Mouse (Mus musculus) midbrain, embryonic 16.5 days (tissue): ENCODE measurements around the gene Fam166a. TPM values are rescaled to one million over a fixed set of nuclear protein-coding genes. Genes with fewer than 3 reads are reported as not detected.

Source experiments
- ATAC-seq: fragments of 200-750 bp; cut with Nextera tagmentation; 2 replicates; pipeline ENCODE4 v1.8.0; 2017; ENCODE audit warnings: moderate TSS enrichment
- H3K27ac ChIP-seq: fragments of 300-500 bp; sonication (generic); 2 replicates; pipeline ENCODE4 v1.5.1; 2014; ENCODE audit warnings: mild to moderate bottlenecking, low read length, mixed read lengths
- H3K27me3 ChIP-seq: fragments of 300-500 bp; sonication (generic); 2 replicates; pipeline ENCODE4 v1.6.1; 2014; ENCODE audit warnings: low read depth, low read length, mixed read lengths; ENCODE audit not compliant: control insufficient read depth, insufficient read depth
- H3K36me3 ChIP-seq: fragments of 300-500 bp; sonication (generic); 2 replicates; pipeline ENCODE4 v1.6.1; 2014; ENCODE audit warnings: mild to moderate bottlenecking, low read length, moderate library complexity, mixed read lengths; ENCODE audit not compliant: control insufficient read depth, insufficient read depth
- H3K4me1 ChIP-seq: fragments of 300-500 bp; sonication (generic); 2 replicates; pipeline ENCODE4 v1.6.1; 2014; ENCODE audit warnings: mild to moderate bottlenecking, low read length, mixed read lengths; ENCODE audit not compliant: control insufficient read depth, insufficient read depth
- H3K4me2 ChIP-seq: fragments of 300-500 bp; sonication (generic); 2 replicates; pipeline ENCODE4 v1.6.1; 2014; ENCODE audit warnings: mild to moderate bottlenecking, low read length, mixed read lengths
- H3K4me3 ChIP-seq: fragments of 300-500 bp; sonication (generic); 2 replicates; pipeline ENCODE4 v1.5.1; 2014; ENCODE audit warnings: low read depth, mild to moderate bottlenecking, low read length, moderate library complexity, mixed read lengths
- H3K9ac ChIP-seq: fragments of 300-500 bp; sonication (generic); 2 replicates; pipeline ENCODE4 v1.6.1; 2014; ENCODE audit warnings: low read depth, low read length, mixed read lengths
- H3K9me3 ChIP-seq: fragments of 300-500 bp; sonication (generic); replicated peaks from 2 replicates; pipeline ENCODE4 v1.6.1; 2014; ENCODE audit warnings: mild to moderate bottlenecking, low read length, mixed read lengths; ENCODE audit not compliant: control insufficient read depth, poor library complexity, severe bottlenecking
- WGBS: fragments of 180-500 bp; shearing (Covaris S2); extraction: QIAGEN DNeasy Blood & Tissue Kit; methylation state at CpG from one replicate; pipeline ENCODE4 v1.1.7; 2014; 5-methylcytosine and 5-hydroxymethylcytosine counted together
- polyA plus RNA-seq: library from polyadenylated mRNA; unstranded; fragments of >200 nt; fragmentation: Nextera tagmentation; extraction: Ambion mirVana; gene quantifications from 2 replicates; pipeline ENCODE4 v1.2.1, GENCODE M21; 2015

Fam166a gene
- polyA plus RNA-seq, 1 experiment from 2014 or later: 0.43 TPM

- ATAC-seq: no peak
- WGBS: 57% methylated on average over 12 of the region's 12 CpGs
These were observed 12.5 kb downstream of the Fam166a start for GRCm38 (mm10) chr2:25231038-25231437.

GRCm38 (mm10) chr2:25233421-25233820 lies 14.9 kb downstream of the Fam166a start:
- H3K9ac ChIP-seq: no peak overlapping the region
- no peaks in the 10 kb centered on the region for H3K9me3 ChIP-seq
- whole genome bisulfite sequencing: 76% methylated on average over 4 of the region's 4 CpGs
- ATAC-seq: no peak
- H3K4me3 ChIP-seq: no peak overlapping the region
- H3K4me1 ChIP-seq: peaks cover 4% of the 10 kb centered on the region; the same call in 1 of the 2 replicates
- no peak overlapping the region for H3K27ac ChIP-seq
- H3K36me3 ChIP-seq: no peaks in the 10 kb centered on the region
- H3K4me2 ChIP-seq: no peak overlapping the region
- peaks cover 7% of the 10 kb centered on the region; the same call in 1 of the 2 replicates for H3K27me3 ChIP-seq

More at GRCm38 (mm10) chr2:25231038-25231437, 12.5 kb downstream of the Fam166a start:
- H3K9ac ChIP-seq: no peak overlapping the region
- H3K9me3 ChIP-seq: no peaks in the 10 kb centered on the region
- H3K27ac ChIP-seq: no peak overlapping the region
- H3K36me3 ChIP-seq: no peaks in the 10 kb centered on the region
- H3K4me2 ChIP-seq: no peak overlapping the region
- no peak overlapping the region for H3K4me3 ChIP-seq
- H3K27me3 ChIP-seq: peaks cover 7% of the 10 kb centered on the region; the same call in 1 of the 2 replicates
- peaks cover 4% of the 10 kb centered on the region; the same call in 1 of the 2 replicates for H3K4me1 ChIP-seq

GRCm38 (mm10) chr2:25234050-25234449 lies 15.5 kb downstream of the Fam166a start, which contains the start of gene Slc34a3:
Gene Slc34a3, minus strand, starts transcription at chr2:25234364.
- 90% methylated on average over 3 of the region's 3 CpGs for WGBS

GRCm38 (mm10) chr2:25234551-25235220 lies 16.1 kb downstream of the Fam166a start:
- Histone ChIP-seq H3K36me3 (no peaks in the 10 kb centered on the region), H3K27me3 (peaks cover 7% of the 10 kb centered on the region; the same call in 1 of the 2 replicates), H3K4me1 (no peaks in the 10 kb centered on the region), H3K4me3 (no peak overlapping the region), H3K4me2 (no peak overlapping the region), H3K9me3 (no peaks in the 10 kb centered on the region), H3K9ac (no peak overlapping the region), H3K27ac (no peak overlapping the region)
- WGBS: 77% methylated on average over 5 of the region's 5 CpGs
- ATAC-seq: no peak

More at GRCm38 (mm10) chr2:25234050-25234449, 15.5 kb downstream of the Fam166a start, which contains the start of gene Slc34a3:
- no peaks in the 10 kb centered on the region; the same call in 1 of the 2 replicates for H3K4me1 ChIP-seq
- no peak within 1 kb of the TSS for H3K4me3 ChIP-seq
- H3K4me2 ChIP-seq: no peak within 1 kb of the TSS
- H3K9me3 ChIP-seq: no peaks in the 10 kb centered on the region
- H3K27me3 ChIP-seq: peaks cover 7% of the 10 kb centered on the region; the same call in 1 of the 2 replicates
- no peaks in the 10 kb centered on the region for H3K36me3 ChIP-seq
- H3K9ac ChIP-seq: no peak within 1 kb of the TSS
- no peak for ATAC-seq
- H3K27ac ChIP-seq: no peak within 1 kb of the TSS

GRCm38 (mm10) chr2:25236614-25237013 lies 18.1 kb downstream of the Fam166a start, which contains the start of gene Rnf224:
Gene Rnf224, minus strand, starts transcription at chr2:25236787.
- Histone ChIP-seq H3K4me3 (no peak within 1 kb of the TSS), H3K27ac (no peak within 1 kb of the TSS), H3K4me1 (peaks cover 9% of the 10 kb centered on the region; the same call in 1 of the 2 replicates), H3K36me3 (no peaks in the 10 kb centered on the region), H3K9me3 (no peaks in the 10 kb centered on the region), H3K4me2 (no peak within 1 kb of the TSS), H3K27me3 (peaks cover 7% of the 10 kb centered on the region; the same call in 1 of the 2 replicates), H3K9ac (no peak within 1 kb of the TSS)
- no peak for ATAC-seq
- 46% methylated on average over 8 of the region's 8 CpGs for WGBS

GRCm38 (mm10) chr2:25237522-25237921 lies 19.0 kb downstream of the Fam166a start:
- Histone ChIP-seq H3K4me2 (no peak overlapping the region), H3K9ac (no peak overlapping the region), H3K4me3 (no peak overlapping the region), H3K4me1 (peaks cover 11% of the 10 kb centered on the region; the same call in 1 of the 2 replicates), H3K36me3 (no peaks in the 10 kb centered on the region), H3K27ac (no peak overlapping the region), H3K9me3 (no peaks in the 10 kb centered on the region), H3K27me3 (peaks cover 7% of the 10 kb centered on the region; the same call in 1 of the 2 replicates)
- ATAC-seq: no peak
- 73% methylated on average over 4 of the region's 4 CpGs for WGBS

- Histone ChIP-seq H3K4me3 (no peak overlapping the region), H3K9ac (no peak overlapping the region), H3K4me1 (peaks cover 14% of the 10 kb centered on the region), H3K27me3 (peaks cover 7% of the 10 kb centered on the region; the same call in 1 of the 2 replicates), H3K4me2 (no peak overlapping the region), H3K9me3 (no peaks in the 10 kb centered on the region), H3K27ac (no peak overlapping the region), H3K36me3 (no peaks in the 10 kb centered on the region)
- ATAC-seq: no peak
These were observed 19.6 kb downstream of the Fam166a start for GRCm38 (mm10) chr2:25238106-25238505.

- no peak overlapping the region for H3K27ac ChIP-seq
- no peak overlapping the region for H3K4me3 ChIP-seq
- no peak overlapping the region for H3K4me2 ChIP-seq
- 95% methylated on average over 3 of the region's 3 CpGs for WGBS
- no peaks in the 10 kb centered on the region; the same call in 1 of the 2 replicates for H3K36me3 ChIP-seq
- peaks cover 4% of the 10 kb centered on the region; the same call in 1 of the 2 replicates for H3K27me3 ChIP-seq
- H3K9me3 ChIP-seq: no peaks in the 10 kb centered on the region
- H3K9ac ChIP-seq: no peak overlapping the region
- no peak for ATAC-seq
- H3K4me1 ChIP-seq: peaks cover 20% of the 10 kb centered on the region
These were observed 21.2 kb downstream of the Fam166a start for GRCm38 (mm10) chr2:25239766-25240165.

GRCm38 (mm10) chr2:25240310-25240709 lies 21.8 kb downstream of the Fam166a start:
- peak overlapping the region; percentile 82 for H3K27ac ChIP-seq
- peak overlapping the region; percentile 77 for H3K4me3 ChIP-seq
- peak; percentile 15 for ATAC-seq
- peak overlapping the region; percentile 92 for H3K4me2 ChIP-seq
- 53% methylated on average over 8 of the region's 8 CpGs for WGBS
- H3K27me3 ChIP-seq: no peaks in the 10 kb centered on the region; the same call in 1 of the 2 replicates
- H3K9ac ChIP-seq: peak overlapping the region; percentile 49
- H3K36me3 ChIP-seq: no peaks in the 10 kb centered on the region; the same call in 1 of the 2 replicates
- peaks cover 20% of the 10 kb centered on the region for H3K4me1 ChIP-seq
- no peaks in the 10 kb centered on the region for H3K9me3 ChIP-seq
